Mouse (Mus musculus) small intestine, adult 2 months (tissue): Measurements from ENCODE around the gene Cilp.

Source experiments
- CTCF ChIP-seq: fragments of 200-500 bp; IDR thresholded peaks from 2 replicates; pipeline ENCODE4 v1.5.1; 2012; ENCODE audit warnings: low read depth, mild to moderate bottlenecking, control low read depth, inconsistent platforms, low read length, moderate library complexity, mixed read lengths; ENCODE audit not compliant: insufficient replicate concordance, insufficient read length; ENCODE audit errors: extremely low read depth
- POLR2A ChIP-seq: fragments of 200-500 bp; IDR thresholded peaks from 2 replicates; pipeline ENCODE4 v1.6.1; 2012; ENCODE audit warnings: low read depth, mild to moderate bottlenecking, control low read depth, inconsistent platforms, low read length, moderate library complexity

DNA sequence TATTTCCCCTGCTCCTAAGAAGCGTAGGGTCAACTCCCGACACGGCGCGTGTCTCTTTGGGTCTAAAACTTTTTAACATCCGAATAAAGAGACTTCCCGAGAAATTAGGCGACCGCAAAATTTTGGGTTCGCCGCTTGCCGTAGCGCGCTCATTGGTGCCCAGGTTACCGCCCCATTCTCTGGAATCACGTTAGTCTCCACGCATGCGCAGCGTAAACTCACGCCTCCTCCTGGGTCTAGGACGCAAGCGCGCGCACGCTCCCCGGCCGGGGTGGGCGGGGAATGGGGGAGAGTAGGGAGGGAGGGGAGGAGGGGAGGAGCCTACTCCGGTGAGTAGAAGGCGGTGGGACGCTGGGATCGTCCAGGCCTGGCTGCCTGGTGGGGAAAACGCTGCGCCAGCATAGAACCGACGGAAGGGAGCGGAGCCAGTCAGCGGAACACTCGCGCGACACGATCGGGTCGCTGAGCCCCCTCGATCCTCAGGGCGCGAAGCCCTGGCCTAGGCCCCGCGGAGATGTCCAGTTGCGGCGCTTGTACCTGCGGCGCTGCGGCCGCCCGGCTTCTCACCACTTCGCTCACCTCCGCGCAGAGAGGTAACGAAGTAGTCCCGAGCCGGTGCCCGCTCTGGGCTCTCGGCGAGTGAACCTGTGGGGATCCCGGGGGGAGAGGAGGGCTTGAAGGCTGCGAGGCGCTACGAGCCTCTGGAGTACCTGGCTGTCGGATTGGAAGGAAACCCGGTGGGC, 29.2 kb downstream of the Cilp start, which contains the start of gene Clpx:
- peak; percentile 88 for TF ChIP-seq POLR2A
- peak; percentile 16; the same call in 1 of the 2 replicates for TF ChIP-seq CTCF
